Mouse (Mus musculus) thymus, adult 2 months (tissue): Measurements from ENCODE around the gene Pbx1.

ENCODE experiments used
- CTCF ChIP-seq: fragments of 200-500 bp; IDR thresholded peaks from 2 replicates; pipeline ENCODE4 v1.5.1; 2012; ENCODE audit warnings: mild to moderate bottlenecking, control low read depth, low read length, moderate library complexity, borderline replicate concordance; ENCODE audit not compliant: control insufficient read depth, poor library complexity, insufficient read depth; ENCODE audit errors: extremely low read depth
- POLR2A ChIP-seq: fragments of 200-500 bp; IDR thresholded peaks from 2 replicates; pipeline ENCODE4 v1.6.1; 2012; ENCODE audit warnings: mild to moderate bottlenecking, low read length, control low read depth, moderate library complexity; ENCODE audit not compliant: control insufficient read depth, poor library complexity, insufficient read depth; ENCODE audit errors: extremely low read depth

DNA sequence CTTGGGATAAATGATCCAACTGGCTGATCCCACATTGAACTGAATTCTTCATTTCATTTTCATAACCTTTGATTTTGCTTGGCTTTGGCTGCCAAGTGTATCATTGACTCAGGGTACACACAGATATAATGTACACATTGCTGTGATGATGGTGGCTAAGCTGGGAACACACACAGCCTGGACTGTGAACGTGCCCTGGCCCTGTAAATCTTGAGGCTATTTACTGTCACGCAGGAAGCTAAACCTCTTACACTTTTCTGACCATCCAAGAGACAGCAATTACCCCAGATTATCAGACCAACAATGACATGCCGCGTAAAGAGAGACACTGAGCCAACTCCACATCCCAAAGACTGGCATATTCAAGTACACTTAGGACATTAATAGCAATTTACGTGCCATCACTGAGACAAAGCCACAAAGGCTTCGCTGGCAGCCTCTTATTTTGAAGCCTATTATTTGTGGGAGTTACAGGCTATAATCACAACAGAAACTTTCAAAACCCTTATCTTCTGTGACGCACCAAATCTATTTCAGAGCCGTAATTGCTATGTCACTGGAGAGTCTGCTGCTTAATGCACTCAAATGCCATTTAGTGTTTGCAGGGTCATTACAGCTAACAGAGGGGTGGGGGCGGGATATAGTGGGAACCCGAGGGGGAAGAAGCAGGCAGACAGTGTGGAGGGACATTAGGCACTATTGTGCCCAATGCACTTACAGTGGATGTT is 262.9 kb downstream of the Pbx1 start:
- TF ChIP-seq CTCF (no peak), POLR2A (no peak)
